Mouse (Mus musculus): Measurements from ENCODE around the gene Hist3h2a. TPM values are rescaled to one million over a fixed set of nuclear protein-coding genes. Genes with fewer than 3 reads are reported as not detected.
"Not testable (repeated sequence)": the region's sequence is repeated elsewhere in the genome, so short reads cannot be mapped to it uniquely, and the experiment has no call there.

Hist3h2a gene
- total and polyA plus RNA-seq, 3 experiments, result 13.5 to 108 (median 107) TPM

- Histone ChIP-seq H3K4me3 (ENCODE audit: low read depth, low read length) (no peak overlapping the region), H3K27me3 (ENCODE audit: insufficient read depth, low read length) (peaks cover 52% of the 10 kb centered on the region), H3K4me1 (ENCODE audit: insufficient read depth, low read depth, low read length) (peaks cover 13% of the 10 kb centered on the region), H3K9me3 (replicated peaks) (no peaks in the 10 kb centered on the region), H3K36me3 (replicated peaks) (no peaks in the 10 kb centered on the region)
- DNase-seq (ENCODE audit: low spot score) (no peak), ATAC-seq (ENCODE audit: extremely low read depth, insufficient number of reproducible peaks, low FRiP score, poor library complexity, severe bottlenecking) (no peak)
- no peak for TF ChIP-seq CTCF (IDR thresholded peaks at IDR 0.05; ENCODE audit: low read depth, low read length)
- no peak for TF ChIP-seq TAL1 (conservative IDR thresholded peaks at IDR 0.05; ENCODE audit: low read depth, low read length)
- no peak for TF ChIP-seq GATA1 (IDR thresholded peaks at IDR 0.05; ENCODE audit: borderline replicate concordance, low read length)
- TF ChIP-seq POLR2AphosphoS5 (IDR thresholded peaks at IDR 0.05; ENCODE audit: insufficient replicate concordance, low read depth, low read length), result no peak
- TF ChIP-seq GATA2 (IDR thresholded peaks at IDR 0.05; ENCODE audit: borderline replicate concordance, low read depth, low read length), result no peak
Observed at GRCm38 (mm10) chr11:58949480-58950431, 4.7 kb upstream of the Hist3h2a start.

GRCm38 (mm10) chr11:58951210-58951609 is 3.3 kb upstream of the Hist3h2a start:
- ATAC-seq (ENCODE audit: extremely low read depth, insufficient number of reproducible peaks, low FRiP score, poor library complexity, severe bottlenecking) (no peak), DNase-seq (ENCODE audit: low spot score) (no peak)
- Histone ChIP-seq H3K27me3 (ENCODE audit: insufficient read depth, low read length) (peaks cover 39% of the 10 kb centered on the region), H3K4me1 (ENCODE audit: insufficient read depth, low read depth, low read length) (peaks cover 13% of the 10 kb centered on the region), H3K9me3 (replicated peaks) (no peaks in the 10 kb centered on the region), H3K4me3 (ENCODE audit: low read depth, low read length) (no peak overlapping the region), H3K36me3 (replicated peaks) (no peaks in the 10 kb centered on the region)
- no peak for TF ChIP-seq GATA2 (IDR thresholded peaks at IDR 0.05; ENCODE audit: borderline replicate concordance, low read depth, low read length)
- TF ChIP-seq GATA1 (IDR thresholded peaks at IDR 0.05; ENCODE audit: borderline replicate concordance, low read length), result no peak
- no peak for TF ChIP-seq POLR2AphosphoS5 (IDR thresholded peaks at IDR 0.05; ENCODE audit: insufficient replicate concordance, low read depth, low read length)
- no peak for TF ChIP-seq CTCF (IDR thresholded peaks at IDR 0.05; ENCODE audit: low read depth, low read length)
- TF ChIP-seq TAL1 (conservative IDR thresholded peaks at IDR 0.05; ENCODE audit: low read depth, low read length), result no peak

DNA sequence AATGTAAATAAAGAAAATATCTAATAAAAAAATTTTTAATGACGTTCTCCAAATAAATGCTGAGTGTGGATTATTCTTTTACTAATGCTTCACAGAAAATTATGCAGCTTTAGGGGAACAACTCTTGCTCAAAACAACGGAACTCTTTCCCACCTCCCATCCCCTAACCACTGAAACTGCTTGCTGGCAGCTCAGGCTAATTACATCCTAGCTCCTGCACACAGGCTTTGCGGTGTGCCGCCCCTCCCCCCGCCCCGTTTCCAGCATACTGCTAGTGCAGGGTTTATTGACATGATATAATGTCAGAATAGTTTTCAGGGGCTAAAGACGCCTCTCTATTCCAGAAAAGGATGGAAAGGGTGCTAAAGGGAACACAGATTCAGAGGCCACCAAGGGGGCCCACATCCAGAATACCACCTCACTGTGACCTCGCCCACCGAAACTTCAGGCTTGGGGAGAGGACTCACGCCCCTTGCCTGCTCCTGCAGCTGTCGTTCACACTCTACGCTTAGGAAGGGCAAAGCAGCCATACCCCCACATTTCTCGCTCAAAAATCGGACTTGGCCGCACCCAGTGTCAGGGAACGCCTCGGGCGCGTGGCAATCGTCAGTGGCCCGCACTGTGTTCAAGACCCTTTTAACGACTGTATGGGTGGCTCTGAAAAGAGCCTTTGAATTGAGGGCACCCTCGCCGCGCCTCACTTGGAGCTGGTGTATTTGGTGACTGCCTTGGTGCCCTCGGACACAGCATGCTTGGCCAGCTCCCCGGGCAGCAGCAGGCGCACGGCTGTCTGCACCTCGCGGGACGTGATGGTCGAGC is 925 bp upstream of the Hist3h2a start:
- ATAC-seq (ENCODE audit: extremely low read depth, insufficient number of reproducible peaks, low FRiP score, poor library complexity, severe bottlenecking), result no peak
- Histone ChIP-seq H3K27me3 (ENCODE audit: insufficient read depth, low read length) (peaks cover 24% of the 10 kb centered on the region), H3K36me3 (replicated peaks) (peaks cover 17% of the 10 kb centered on the region), H3K4me1 (ENCODE audit: insufficient read depth, low read depth, low read length) (peaks cover 32% of the 10 kb centered on the region), H3K9me3 (replicated peaks) (no peaks in the 10 kb centered on the region), H3K4me3 (ENCODE audit: low read depth, low read length) (peak overlapping the region; percentile 70)
- no peak for DNase-seq (ENCODE audit: low spot score)
- TF ChIP-seq CTCF (IDR thresholded peaks at IDR 0.05; ENCODE audit: low read depth, low read length) (no peak), POLR2AphosphoS5 (IDR thresholded peaks at IDR 0.05; ENCODE audit: insufficient replicate concordance, low read depth, low read length) (no peak), GATA1 (IDR thresholded peaks at IDR 0.05; ENCODE audit: borderline replicate concordance, low read length) (no peak), TAL1 (conservative IDR thresholded peaks at IDR 0.05; ENCODE audit: low read depth, low read length) (no peak), GATA2 (IDR thresholded peaks at IDR 0.05; ENCODE audit: borderline replicate concordance, low read depth, low read length) (no peak)

GRCm38 (mm10) chr11:58954170-58954419 is 390 bp upstream of the Hist3h2a start:
- H3K9me3 ChIP-seq (replicated peaks); DNase-seq (ENCODE audit: low spot score); ATAC-seq (ENCODE audit: extremely low read depth, insufficient number of reproducible peaks, low FRiP score, poor library complexity, severe bottlenecking): not testable (repeated sequence)
- H3K4me1 ChIP-seq (ENCODE audit: insufficient read depth, low read depth, low read length), result peaks cover 33% of the 10 kb centered on the region
- H3K27me3 ChIP-seq (ENCODE audit: insufficient read depth, low read length), result peaks cover 19% of the 10 kb centered on the region
- H3K4me3 ChIP-seq (ENCODE audit: low read depth, low read length), result peak overlapping the region; percentile 72; the same call in 1 of the 2 replicates
- peaks cover 19% of the 10 kb centered on the region for H3K36me3 ChIP-seq (replicated peaks)

DNA sequence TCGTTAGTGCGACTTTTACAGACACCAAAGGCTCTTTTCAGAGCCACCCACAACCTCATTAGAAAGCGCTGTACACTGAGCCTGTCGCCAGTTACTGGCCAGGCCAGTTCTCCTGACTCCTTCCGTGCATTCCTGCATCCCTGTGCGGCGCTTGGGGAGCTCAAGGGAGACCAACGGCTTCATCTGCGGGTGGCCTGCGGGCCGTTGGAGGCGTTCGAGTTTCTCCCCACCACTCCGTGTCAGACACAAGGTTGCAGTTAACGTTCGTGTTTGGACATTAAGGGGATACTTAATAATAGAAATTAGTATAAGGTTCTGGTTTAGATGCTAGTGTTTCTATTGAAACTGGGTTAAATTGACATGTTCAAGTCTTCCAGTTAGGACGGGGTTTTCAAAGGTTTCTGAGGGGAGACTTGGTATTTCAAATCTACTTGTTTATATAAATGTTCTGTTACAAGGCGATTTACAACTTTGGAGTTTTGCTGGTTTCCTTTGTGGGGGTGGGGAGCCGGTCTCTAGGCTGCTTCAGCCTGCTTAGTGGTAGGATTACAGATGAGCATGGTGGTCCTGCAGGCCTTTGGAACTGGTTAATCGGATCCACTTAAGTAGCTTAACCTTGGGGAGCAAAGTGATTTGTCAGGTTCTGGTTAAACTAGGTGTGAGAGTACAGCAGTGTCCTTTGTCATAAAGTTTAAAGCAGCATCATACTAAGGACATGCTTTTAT is 820 bp downstream of the Hist3h2a start:
- Histone ChIP-seq H3K4me3 (ENCODE audit: low read depth, low read length) (peak overlapping the region; percentile 72), H3K9me3 (replicated peaks) (no peaks in the 10 kb centered on the region), H3K4me1 (ENCODE audit: insufficient read depth, low read depth, low read length) (peaks cover 36% of the 10 kb centered on the region), H3K36me3 (replicated peaks) (peaks cover 19% of the 10 kb centered on the region), H3K27me3 (ENCODE audit: insufficient read depth, low read length) (peaks cover 9% of the 10 kb centered on the region)
- ATAC-seq (ENCODE audit: extremely low read depth, insufficient number of reproducible peaks, low FRiP score, poor library complexity, severe bottlenecking) (no peak), DNase-seq (ENCODE audit: low spot score) (no peak)
- TF ChIP-seq POLR2AphosphoS5 (IDR thresholded peaks at IDR 0.05; ENCODE audit: insufficient replicate concordance, low read depth, low read length) (peak; percentile 85; the same call in 1 of the 2 replicates), CTCF (IDR thresholded peaks at IDR 0.05; ENCODE audit: low read depth, low read length) (no peak), TAL1 (conservative IDR thresholded peaks at IDR 0.05; ENCODE audit: low read depth, low read length) (no peak), GATA2 (IDR thresholded peaks at IDR 0.05; ENCODE audit: borderline replicate concordance, low read depth, low read length) (no peak), GATA1 (IDR thresholded peaks at IDR 0.05; ENCODE audit: borderline replicate concordance, low read length) (no peak)

- H3K4me3 ChIP-seq (ENCODE audit: low read depth, low read length), result peak overlapping the region; percentile 72
- TF ChIP-seq GATA2 (IDR thresholded peaks at IDR 0.05; ENCODE audit: borderline replicate concordance, low read depth, low read length), result no peak
- TF ChIP-seq GATA1 (IDR thresholded peaks at IDR 0.05; ENCODE audit: borderline replicate concordance, low read length), result no peak
- TF ChIP-seq TAL1 (conservative IDR thresholded peaks at IDR 0.05; ENCODE audit: low read depth, low read length), result no peak
- TF ChIP-seq POLR2AphosphoS5 (IDR thresholded peaks at IDR 0.05; ENCODE audit: insufficient replicate concordance, low read depth, low read length), result no peak
- no peak for TF ChIP-seq CTCF (IDR thresholded peaks at IDR 0.05; ENCODE audit: low read depth, low read length)
- no peaks in the 10 kb centered on the region for H3K9me3 ChIP-seq (replicated peaks)
- peaks cover 36% of the 10 kb centered on the region for H3K4me1 ChIP-seq (ENCODE audit: insufficient read depth, low read depth, low read length)
- peaks cover 7% of the 10 kb centered on the region for H3K27me3 ChIP-seq (ENCODE audit: insufficient read depth, low read length)
- DNase-seq (ENCODE audit: low spot score), result no peak
- ATAC-seq (ENCODE audit: extremely low read depth, insufficient number of reproducible peaks, low FRiP score, poor library complexity, severe bottlenecking), result no peak
- peaks cover 19% of the 10 kb centered on the region for H3K36me3 ChIP-seq (replicated peaks)
Observed at GRCm38 (mm10) chr11:58955868-58956257, 1.4 kb downstream of the Hist3h2a start.
